ENCODE assay signal across 22 mouse cellular contexts in genomic region chr11:3106154-3106553, GRCm38 (mm10).
DNase-seq lines count a peak whose midpoint lies in the region; ATAC-seq and TF ChIP-seq lines count a peak whose summit lies in the region.
"Had no signal": no experiment of that assay in that cellular context is flagged by ENCODE, and none has a peak within 500 bp of the region (broad histone marks: within the 10 kb centered on the region; RNA-seq: fewer than 3 reads in every experiment).

No protein-coding gene starts in this region.

- H3K27me3 ChIP-seq in heart, embryonic 12.5 days (replicated peaks), result no peaks in the 10 kb centered on the region
- no peaks in the 10 kb centered on the region for H3K27me3 ChIP-seq in liver, postnatal 0 days (ENCODE audit: insufficient read depth, low read length)
- H3K27me3 ChIP-seq: embryonic facial prominence, embryonic 13.5 days; forebrain, embryonic 12.5 days; intestine, embryonic 15.5 days; midbrain, embryonic 15.5 days had no signal

- peaks cover 47% of the 10 kb centered on the region for H3K9me3 ChIP-seq in heart, embryonic 12.5 days (replicated peaks)
- H3K9me3 ChIP-seq in liver, postnatal 0 days (ENCODE audit: low read length), result peaks cover 28% of the 10 kb centered on the region

- TF ChIP-seq EP300 in liver, postnatal 0 days (IDR thresholded peaks at IDR 0.05; ENCODE audit: low read depth), result no peak

- ATAC-seq in heart, embryonic 12.5 days (ENCODE audit: insufficient number of reproducible peaks, low FRiP score), result no peak
- peak; percentile 1 for ATAC-seq in CD4-positive, CD25-positive, alpha-beta regulatory T cell, adult 4 months
- peak; percentile 6 for ATAC-seq in inflammation-experienced regulatory T-cells, adult 6 months
- ATAC-seq in liver, postnatal 0 days, result no peak
- ATAC-seq: intestine, embryonic 15.5 days; midbrain, embryonic 15.5 days had no signal

- H3K4me2 ChIP-seq in heart, embryonic 12.5 days, result no peak overlapping the region
- H3K4me2 ChIP-seq in liver, postnatal 0 days (ENCODE audit: low read depth, low read length), result no peak overlapping the region
- H3K4me2 ChIP-seq: embryonic facial prominence, embryonic 13.5 days; forebrain, embryonic 12.5 days; hindbrain, embryonic 14.5 days; intestine, embryonic 15.5 days; midbrain, embryonic 15.5 days had no signal

- no peak for TF ChIP-seq CTCF in liver, postnatal 0 days (IDR thresholded peaks at IDR 0.05; ENCODE audit: low read depth)

- no peak overlapping the region for H3K9ac ChIP-seq in heart, embryonic 12.5 days
- no peak overlapping the region for H3K9ac ChIP-seq in liver, postnatal 0 days (replicated peaks)
- H3K9ac ChIP-seq: embryonic facial prominence, embryonic 13.5 days; forebrain, embryonic 12.5 days; hindbrain, embryonic 14.5 days; intestine, embryonic 15.5 days; midbrain, embryonic 15.5 days had no signal

- H3K4me1 ChIP-seq in heart, embryonic 12.5 days (replicated peaks), result no peaks in the 10 kb centered on the region
- H3K4me1 ChIP-seq in liver, postnatal 0 days (ENCODE audit: insufficient read depth), result no peaks in the 10 kb centered on the region
- H3K4me1 ChIP-seq: embryonic facial prominence, embryonic 13.5 days; forebrain, embryonic 12.5 days; intestine, embryonic 15.5 days; limb, embryonic 10.5 days; midbrain, embryonic 15.5 days had no signal

- H3K36me3 ChIP-seq in heart, embryonic 12.5 days, result no peaks in the 10 kb centered on the region
- H3K36me3 ChIP-seq in liver, postnatal 0 days (replicated peaks; ENCODE audit: insufficient read depth, low read length), result no peaks in the 10 kb centered on the region
- H3K36me3 ChIP-seq: embryonic facial prominence, embryonic 13.5 days; forebrain, embryonic 12.5 days; intestine, embryonic 15.5 days; limb, embryonic 10.5 days; midbrain, embryonic 15.5 days had no signal

- 76% methylated on average over 3 of the region's 3 CpGs for WGBS in heart, embryonic 12.5 days
- 54% methylated on average over 3 of the region's 3 CpGs for WGBS in liver, postnatal 0 days (ENCODE audit: insufficient replicate concordance)

- no peak overlapping the region for H3K4me3 ChIP-seq in heart, embryonic 12.5 days
- H3K4me3 ChIP-seq in liver, postnatal 0 days (ENCODE audit: low read depth, low read length), result no peak overlapping the region
- H3K4me3 ChIP-seq: embryonic facial prominence, embryonic 13.5 days; forebrain, embryonic 12.5 days; intestine, embryonic 15.5 days; limb, embryonic 10.5 days; midbrain, embryonic 15.5 days had no signal

- H3K27ac ChIP-seq in heart, embryonic 12.5 days (ENCODE audit: poor library complexity, severe bottlenecking), result no peak overlapping the region
- peak overlapping the region; percentile 66 for H3K27ac ChIP-seq in liver, postnatal 0 days (ENCODE audit: low read depth)
- H3K27ac ChIP-seq: embryonic facial prominence, embryonic 13.5 days; forebrain, embryonic 12.5 days; hindbrain, embryonic 14.5 days; intestine, embryonic 15.5 days; limb, embryonic 10.5 days; midbrain, embryonic 15.5 days had no signal

- DNase-seq in heart, adult 11 months, result peak; percentile 5
- no peak for DNase-seq in liver, postnatal 0 days
- no peak for DNase-seq in cerebellum, adult 18-20 months
- DNase-seq in adrenal gland, postnatal 14 days, result no peak
- DNase-seq in layer of hippocampus, adult 9-11 months, result no peak
- DNase-seq: adrenal gland, postnatal 25 days; cerebellum, adult 2 months; cerebellum, postnatal 25 days; gastrocnemius, postnatal 36 days; heart, postnatal 4 days; kidney, adult 8-10 months; kidney, postnatal 10 days; right cerebral cortex, adult 18-20 months had no signal

Comparison
In these comparisons a context has a peak if more than half of its experiments do, and no peak if none do; other contexts are left out.
1. ATAC-seq: peak in CD4-positive, CD25-positive, alpha-beta regulatory T cell, adult 4 months (single experiment) and inflammation-experienced regulatory T-cells, adult 6 months (single experiment); none in heart, embryonic 12.5 days (single experiment) and liver, postnatal 0 days (single experiment).